Mouse (Mus musculus) thymus, adult 2 months (tissue): ENCODE measurements at regions not wholly inside any gene's neighbourhood (a gene's known extent, or its start where the extent isn't known, plus 50 kb on each side); places are given as distances from the start of the nearest gene placed in this dataset.

ENCODE experiments used
- CTCF ChIP-seq: fragments of 200-500 bp; IDR thresholded peaks from 2 replicates; pipeline ENCODE4 v1.5.1; 2012; ENCODE audit warnings: mild to moderate bottlenecking, control low read depth, low read length, moderate library complexity, borderline replicate concordance; ENCODE audit not compliant: control insufficient read depth, poor library complexity, insufficient read depth; ENCODE audit errors: extremely low read depth
- POLR2A ChIP-seq: fragments of 200-500 bp; IDR thresholded peaks from 2 replicates; pipeline ENCODE4 v1.6.1; 2012; ENCODE audit warnings: mild to moderate bottlenecking, low read length, control low read depth, moderate library complexity; ENCODE audit not compliant: control insufficient read depth, poor library complexity, insufficient read depth; ENCODE audit errors: extremely low read depth

- TF ChIP-seq CTCF, result no peak
- TF ChIP-seq POLR2A, result no peak
Measured at GRCm38 (mm10) chr7:36973654-36974320, 275.9 kb downstream of the Tshz3 start.
